Mouse (Mus musculus) olfactory bulb, adult 2 months (tissue): ENCODE data around the gene Dctpp1.

Source experiments
- CTCF ChIP-seq: fragments of 200-500 bp; IDR thresholded peaks from 2 replicates; pipeline ENCODE4 v1.5.1; 2012; ENCODE audit warnings: low read depth, mild to moderate bottlenecking, low read length, moderate library complexity; ENCODE audit not compliant: insufficient read depth
- POLR2A ChIP-seq: fragments of 200-500 bp; IDR thresholded peaks from 2 replicates; pipeline ENCODE4 v1.6.1; 2012; ENCODE audit warnings: mild to moderate bottlenecking, low read depth, low read length, moderate library complexity; ENCODE audit not compliant: insufficient read depth

GRCm38 (mm10) chr7:127256518-127256917, 4.0 kb downstream of the Dctpp1 start:
- TF ChIP-seq CTCF = no peak
- no peak for TF ChIP-seq POLR2A
